Mouse (Mus musculus) left cerebral cortex, postnatal 14 days (tissue): ENCODE results near the gene Coq2. TPM values are rescaled to one million over a fixed set of nuclear protein-coding genes. Genes with fewer than 3 reads are reported as not detected.

Experiments
- DNase-seq, 2 experiments: peaks; one replicate each; pipeline ENCODE4 v3.0.0; 2021 to 2022; ENCODE audit warnings: low spot score in 2 of 2, mixed read lengths in 1 of 2
- intact Hi-C: fragments of 180-260 bp; cut with DNase I; formaldehyde crosslinking; loops from one replicate; pipeline ENCODE4 v1.15.1; 2025
- total RNA-seq, 2 experiments: library from RNA; stranded (reverse); gene quantifications; 2 replicates each; pipeline ENCODE4 v1.2.3; 2021

Coq2 gene
- total RNA-seq, 2 experiments from 2014 or later, result 63.3 to 64.4 TPM

GRCm38 (mm10) chr5:100632540-100633129, 42.3 kb downstream of the Coq2 start:
- intact Hi-C loops, result no loop called here
- no peak for DNase-seq

GRCm38 (mm10) chr5:100628807-100629206, 46.1 kb downstream of the Coq2 start:
- DNase-seq, result no peak
- intact Hi-C loops, result no loop called here

- DNase-seq, result no peak
- intact Hi-C loops, result no loop called here
Measured at GRCm38 (mm10) chr5:100626526-100626925, 48.4 kb downstream of the Coq2 start.

GRCm38 (mm10) chr5:100624743-100625360, 50.1 kb downstream of the Coq2 start:
- DNase-seq, result no peak
- intact Hi-C loops, result no loop called here

GRCm38 (mm10) chr5:100622509-100623163, 52.3 kb downstream of the Coq2 start:
- no peak for DNase-seq
- intact Hi-C loops, result no loop called here

GRCm38 (mm10) chr5:100621876-100622508, 52.9 kb downstream of the Coq2 start:
- intact Hi-C loops, result no loop called here
- no peak for DNase-seq

- DNase-seq, result no peak
- intact Hi-C loops, result no loop called here
Measured at GRCm38 (mm10) chr5:100620952-100621351, 54.0 kb downstream of the Coq2 start.

- intact Hi-C loops, result no loop called here
- DNase-seq, result no peak
Measured at GRCm38 (mm10) chr5:100619586-100620275, 55.2 kb downstream of the Coq2 start.

GRCm38 (mm10) chr5:100613896-100614768, 60.8 kb downstream of the Coq2 start:
- intact Hi-C loops, result no loop called here
- DNase-seq, result no peak

GRCm38 (mm10) chr5:100607868-100608267, 67.1 kb downstream of the Coq2 start:
- intact Hi-C loops, result no loop called here
- DNase-seq, result no peak

- DNase-seq, result no peak
- intact Hi-C loops, result no loop called here
Measured at GRCm38 (mm10) chr5:100607090-100607762, 67.7 kb downstream of the Coq2 start.

- peak in 1 of 2 experiments; percentile 4 for DNase-seq
- intact Hi-C loops, result no loop called here
Measured at GRCm38 (mm10) chr5:100605828-100606229, 69.1 kb downstream of the Coq2 start.

Other genes starting within 250 kb of the Coq2 start
- gene Lin54, start 174.5 kb downstream of the Coq2 start, total RNA-seq, result 10 to 100 TPM; 15.5 to 17.3 TPM
- 10 to 100 TPM; 73.3 to 73.8 TPM for gene Cops4, start 156.8 kb downstream of the Coq2 start, total RNA-seq
- gene Plac8, start 102.9 kb downstream of the Coq2 start, total RNA-seq, result not detected
- 1 to 10 TPM; 2.7 to 2.8 TPM for gene Hpse, start 44.6 kb upstream of the Coq2 start, total RNA-seq
- 10 to 100 TPM; 12.8 to 19.1 TPM for gene Helq, start 123.5 kb upstream of the Coq2 start, total RNA-seq
- 10 to 100 TPM; 48.1 to 57.8 TPM for gene Mrps18c, start 123.5 kb upstream of the Coq2 start, total RNA-seq
- gene Abraxas1, start 145.8 kb upstream of the Coq2 start, total RNA-seq, result 1 to 10 TPM; 5.7 to 5.9 TPM
- 1 to 10 TPM; 1.4 to 1.5 TPM for gene Gpat3, start 170.6 kb upstream of the Coq2 start, total RNA-seq